Mouse (Mus musculus) forebrain, embryonic 13.5 days (tissue): Measurements from ENCODE around the gene Myo10. TPM values are rescaled to one million over a fixed set of nuclear protein-coding genes. Genes with fewer than 3 reads are reported as not detected.
A peak's percentile ranks its signal among the peaks of the same experiment; 100 is the strongest.

Experiments
- ATAC-seq: fragments of 200-750 bp; cut with Nextera tagmentation; 2 replicates; pipeline ENCODE4 v1.8.0; 2017
- H3K27ac ChIP-seq: fragments of 300-500 bp; sonication (generic); 2 replicates; pipeline ENCODE4 v1.5.1; 2015; ENCODE audit warnings: inconsistent platforms, mild to moderate bottlenecking, moderate library complexity
- H3K27me3 ChIP-seq: fragments of 300-500 bp; sonication (generic); 2 replicates; pipeline ENCODE4 v1.6.1; 2015; ENCODE audit warnings: mild to moderate bottlenecking, inconsistent platforms
- H3K36me3 ChIP-seq: fragments of 300-500 bp; sonication (generic); 2 replicates; pipeline ENCODE4 v1.6.1; 2015; ENCODE audit warnings: mild to moderate bottlenecking, inconsistent platforms; ENCODE audit not compliant: poor library complexity, severe bottlenecking
- H3K4me1 ChIP-seq: fragments of 300-500 bp; sonication (generic); 2 replicates; pipeline ENCODE4 v1.6.1; 2015; ENCODE audit warnings: inconsistent platforms
- H3K4me2 ChIP-seq: fragments of 300-500 bp; sonication (generic); 2 replicates; pipeline ENCODE4 v1.6.1; 2015; ENCODE audit warnings: inconsistent platforms, mild to moderate bottlenecking, moderate library complexity
- H3K4me3 ChIP-seq: fragments of 300-500 bp; sonication (generic); 2 replicates; pipeline ENCODE4 v1.5.1; 2015; ENCODE audit warnings: mild to moderate bottlenecking, inconsistent platforms
- H3K9ac ChIP-seq: fragments of 300-500 bp; sonication (generic); 2 replicates; pipeline ENCODE4 v1.6.1; 2015; ENCODE audit warnings: mild to moderate bottlenecking, inconsistent platforms
- H3K9me3 ChIP-seq: fragments of 300-500 bp; sonication (generic); replicated peaks from 2 replicates; pipeline ENCODE4 v1.6.1; 2016; ENCODE audit warnings: inconsistent platforms
- WGBS: fragments of 180-500 bp; shearing (Covaris S2); methylation state at CpG from one replicate; pipeline ENCODE4 v1.1.7; 2015; 5-methylcytosine and 5-hydroxymethylcytosine counted together
- polyA plus RNA-seq: library from polyadenylated mRNA; unstranded; fragments of >200 nt; fragmentation: Nextera tagmentation; extraction: Ambion mirVana; gene quantifications from 2 replicates; pipeline ENCODE4 v1.2.1, GENCODE M21; 2015

Myo10 gene
- polyA plus RNA-seq, 1 experiment from 2014 or later, result 61.4 TPM

GRCm38 (mm10) chr15:25814535-25814934 is 192.2 kb downstream of the Myo10 start:
- Histone ChIP-seq H3K4me1 (no peaks in the 10 kb centered on the region), H3K27me3 (no peaks in the 10 kb centered on the region), H3K36me3 (peaks cover 65% of the 10 kb centered on the region), H3K4me3 (no peak overlapping the region), H3K9ac (no peak overlapping the region), H3K27ac (no peak overlapping the region), H3K4me2 (no peak overlapping the region), H3K9me3 (peaks cover 8% of the 10 kb centered on the region)
- no peak for ATAC-seq
- 80% methylated on average over 3 of the region's 3 CpGs for WGBS

GRCm38 (mm10) chr15:25817191-25817590 is 194.9 kb downstream of the Myo10 start:
- peaks cover 8% of the 10 kb centered on the region for H3K9me3 ChIP-seq
- no peak overlapping the region for H3K9ac ChIP-seq
- no peaks in the 10 kb centered on the region for H3K27me3 ChIP-seq
- no peak overlapping the region for H3K4me3 ChIP-seq
- no peak overlapping the region for H3K27ac ChIP-seq
- H3K4me1 ChIP-seq, result no peaks in the 10 kb centered on the region
- peaks cover 39% of the 10 kb centered on the region for H3K36me3 ChIP-seq
- 96% methylated on average over 2 of the region's 2 CpGs for WGBS
- no peak for ATAC-seq
- no peak overlapping the region for H3K4me2 ChIP-seq

GRCm38 (mm10) chr15:25821981-25822380 is 199.7 kb downstream of the Myo10 start:
- Histone ChIP-seq H3K4me3 (no peak overlapping the region), H3K9ac (no peak overlapping the region), H3K4me1 (no peaks in the 10 kb centered on the region), H3K27ac (no peak overlapping the region), H3K27me3 (no peaks in the 10 kb centered on the region), H3K4me2 (no peak overlapping the region), H3K9me3 (0 out of 2 replicates have a peak, but pooled peaks cover 3% of the 10 kb centered on the region), H3K36me3 (no peaks in the 10 kb centered on the region)
- ATAC-seq, result no peak

GRCm38 (mm10) chr15:25822656-25823055 is 200.3 kb downstream of the Myo10 start:
- Histone ChIP-seq H3K36me3 (no peaks in the 10 kb centered on the region), H3K27ac (no peak overlapping the region), H3K4me2 (no peak overlapping the region), H3K9ac (no peak overlapping the region), H3K27me3 (no peaks in the 10 kb centered on the region), H3K9me3 (0 out of 2 replicates have a peak, but pooled peaks cover 3% of the 10 kb centered on the region), H3K4me1 (no peaks in the 10 kb centered on the region), H3K4me3 (no peak overlapping the region)
- WGBS, result 68% methylated on average over 3 of the region's 3 CpGs
- no peak for ATAC-seq

- H3K27me3 ChIP-seq, result no peaks in the 10 kb centered on the region
- no peak overlapping the region for H3K9ac ChIP-seq
- 85% methylated on average over 8 of the region's 8 CpGs for WGBS
- no peak overlapping the region for H3K4me2 ChIP-seq
- H3K4me3 ChIP-seq, result no peak overlapping the region
- ATAC-seq, result no peak
- H3K9me3 ChIP-seq, result no peaks in the 10 kb centered on the region
- no peaks in the 10 kb centered on the region for H3K4me1 ChIP-seq
- H3K27ac ChIP-seq, result no peak overlapping the region
- H3K36me3 ChIP-seq, result no peaks in the 10 kb centered on the region
These were observed 204.2 kb downstream of the Myo10 start for GRCm38 (mm10) chr15:25826531-25826961.

GRCm38 (mm10) chr15:25828464-25828863 is 206.1 kb downstream of the Myo10 start:
- no peak overlapping the region for H3K27ac ChIP-seq
- H3K27me3 ChIP-seq, result no peaks in the 10 kb centered on the region
- H3K9ac ChIP-seq, result no peak overlapping the region
- no peak overlapping the region for H3K4me2 ChIP-seq
- 79% methylated on average over 10 of the region's 10 CpGs for WGBS
- H3K9me3 ChIP-seq, result no peaks in the 10 kb centered on the region
- ATAC-seq, result no peak
- H3K4me1 ChIP-seq, result no peaks in the 10 kb centered on the region
- H3K36me3 ChIP-seq, result no peaks in the 10 kb centered on the region
- no peak overlapping the region for H3K4me3 ChIP-seq

GRCm38 (mm10) chr15:25830426-25830825 is 208.1 kb downstream of the Myo10 start:
- 91% methylated on average over 2 of the region's 2 CpGs for WGBS
- H3K4me2 ChIP-seq, result no peak overlapping the region
- no peak overlapping the region for H3K4me3 ChIP-seq
- no peak overlapping the region for H3K27ac ChIP-seq
- no peaks in the 10 kb centered on the region for H3K4me1 ChIP-seq
- H3K27me3 ChIP-seq, result no peaks in the 10 kb centered on the region
- no peak for ATAC-seq
- no peak overlapping the region for H3K9ac ChIP-seq
- H3K36me3 ChIP-seq, result no peaks in the 10 kb centered on the region
- H3K9me3 ChIP-seq, result no peaks in the 10 kb centered on the region

GRCm38 (mm10) chr15:25834282-25834681 is 212.0 kb downstream of the Myo10 start:
- Histone ChIP-seq H3K27me3 (no peaks in the 10 kb centered on the region), H3K9me3 (no peaks in the 10 kb centered on the region), H3K4me3 (no peak overlapping the region), H3K4me1 (no peaks in the 10 kb centered on the region), H3K36me3 (no peaks in the 10 kb centered on the region), H3K27ac (no peak overlapping the region), H3K9ac (no peak overlapping the region), H3K4me2 (no peak overlapping the region)
- WGBS, result 93% methylated on average over 2 of the region's 2 CpGs
- no peak for ATAC-seq

GRCm38 (mm10) chr15:25834920-25835674 is 212.8 kb downstream of the Myo10 start:
- Histone ChIP-seq H3K9ac (no peak overlapping the region), H3K9me3 (no peaks in the 10 kb centered on the region), H3K27me3 (no peaks in the 10 kb centered on the region), H3K4me2 (no peak overlapping the region), H3K27ac (no peak overlapping the region), H3K4me1 (no peaks in the 10 kb centered on the region), H3K36me3 (no peaks in the 10 kb centered on the region), H3K4me3 (no peak overlapping the region)
- 91% methylated on average over 17 of the region's 17 CpGs for WGBS
- ATAC-seq, result no peak

- Histone ChIP-seq H3K4me2 (peak overlapping the region; percentile 92), H3K27me3 (peaks cover 22% of the 10 kb centered on the region), H3K4me3 (peak overlapping the region; percentile 69), H3K9ac (peak overlapping the region; percentile 84), H3K27ac (no peak overlapping the region), H3K4me1 (peaks cover 15% of the 10 kb centered on the region), H3K9me3 (no peaks in the 10 kb centered on the region), H3K36me3 (no peaks in the 10 kb centered on the region)
- ATAC-seq, result peak; percentile 9; the same call in 1 of the 2 replicates
- WGBS, result 11% methylated on average over 16 of the region's 16 CpGs
These were observed 220.2 kb downstream of the Myo10 start for GRCm38 (mm10) chr15:25842462-25843085.

GRCm38 (mm10) chr15:25843086-25843991 is 221.0 kb downstream of the Myo10 start, which contains the start of gene Retreg1:
Gene Retreg1 (plus strand): TSS chr15:25843180.
- peak within 1 kb of the TSS; percentile 69 for H3K4me3 ChIP-seq
- peaks cover 22% of the 10 kb centered on the region for H3K27me3 ChIP-seq
- 1% methylated on average over 68 of the region's 72 CpGs for WGBS
- no peaks in the 10 kb centered on the region for H3K36me3 ChIP-seq
- ATAC-seq, result peak; percentile 92
- H3K4me1 ChIP-seq, result peaks cover 15% of the 10 kb centered on the region
- peak within 1 kb of the TSS; percentile 84 for H3K9ac ChIP-seq
- no peak within 1 kb of the TSS for H3K27ac ChIP-seq
- H3K4me2 ChIP-seq, result peak within 1 kb of the TSS; percentile 92
- H3K9me3 ChIP-seq, result no peaks in the 10 kb centered on the region
